Mouse (Mus musculus): ENCODE data around the gene Slc26a1. TPM values are rescaled to one million over a fixed set of nuclear protein-coding genes. Genes with fewer than 3 reads are reported as not detected.

Gene Slc26a1
- polyA plus RNA-seq, 1 experiment = not detected

DNA sequence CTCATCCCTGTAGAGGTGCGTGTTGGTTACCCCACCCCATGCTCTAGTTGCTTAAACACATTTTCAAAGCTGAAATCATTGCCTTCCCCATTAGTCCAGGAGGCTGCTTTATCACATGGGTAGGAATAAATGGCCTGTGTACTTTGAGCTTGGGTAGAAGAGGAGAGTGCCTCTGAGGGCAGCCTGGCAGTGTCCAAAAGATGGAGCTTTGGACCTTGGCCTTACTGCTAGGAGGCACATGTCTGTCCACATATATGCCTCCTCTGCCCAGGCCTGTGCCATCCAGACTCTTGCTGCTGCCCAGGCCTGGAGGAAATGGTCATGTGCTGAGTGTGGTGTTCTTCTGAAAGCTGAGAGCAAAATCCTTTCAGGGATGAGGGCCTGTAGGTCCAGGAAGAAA, 33.0 kb upstream of the Slc26a1 start:
- no peak for TF ChIP-seq CTCF (IDR thresholded peaks at IDR 0.05; ENCODE audit: borderline replicate concordance, insufficient read depth, low read length)
- no peak for TF ChIP-seq POLR2A (IDR thresholded peaks at IDR 0.05; ENCODE audit: low read depth, low read length)
- Histone ChIP-seq H3K4me3 (ENCODE audit: insufficient read depth, low read length) (no peak overlapping the region), H3K4me1 (ENCODE audit: control insufficient read depth, insufficient read depth, low read length) (no peaks in the 10 kb centered on the region), H3K27ac (ENCODE audit: insufficient read depth, low read length) (no peak overlapping the region)

GRCm38 (mm10) chr5:108707758-108708157, 32.4 kb upstream of the Slc26a1 start:
- Histone ChIP-seq H3K4me1 (ENCODE audit: control insufficient read depth, insufficient read depth, low read length) (no peaks in the 10 kb centered on the region), H3K4me3 (ENCODE audit: insufficient read depth, low read length) (no peak overlapping the region), H3K27ac (ENCODE audit: insufficient read depth, low read length) (no peak overlapping the region)
- TF ChIP-seq POLR2A (IDR thresholded peaks at IDR 0.05; ENCODE audit: low read depth, low read length) (no peak), CTCF (IDR thresholded peaks at IDR 0.05; ENCODE audit: borderline replicate concordance, insufficient read depth, low read length) (no peak)

DNA sequence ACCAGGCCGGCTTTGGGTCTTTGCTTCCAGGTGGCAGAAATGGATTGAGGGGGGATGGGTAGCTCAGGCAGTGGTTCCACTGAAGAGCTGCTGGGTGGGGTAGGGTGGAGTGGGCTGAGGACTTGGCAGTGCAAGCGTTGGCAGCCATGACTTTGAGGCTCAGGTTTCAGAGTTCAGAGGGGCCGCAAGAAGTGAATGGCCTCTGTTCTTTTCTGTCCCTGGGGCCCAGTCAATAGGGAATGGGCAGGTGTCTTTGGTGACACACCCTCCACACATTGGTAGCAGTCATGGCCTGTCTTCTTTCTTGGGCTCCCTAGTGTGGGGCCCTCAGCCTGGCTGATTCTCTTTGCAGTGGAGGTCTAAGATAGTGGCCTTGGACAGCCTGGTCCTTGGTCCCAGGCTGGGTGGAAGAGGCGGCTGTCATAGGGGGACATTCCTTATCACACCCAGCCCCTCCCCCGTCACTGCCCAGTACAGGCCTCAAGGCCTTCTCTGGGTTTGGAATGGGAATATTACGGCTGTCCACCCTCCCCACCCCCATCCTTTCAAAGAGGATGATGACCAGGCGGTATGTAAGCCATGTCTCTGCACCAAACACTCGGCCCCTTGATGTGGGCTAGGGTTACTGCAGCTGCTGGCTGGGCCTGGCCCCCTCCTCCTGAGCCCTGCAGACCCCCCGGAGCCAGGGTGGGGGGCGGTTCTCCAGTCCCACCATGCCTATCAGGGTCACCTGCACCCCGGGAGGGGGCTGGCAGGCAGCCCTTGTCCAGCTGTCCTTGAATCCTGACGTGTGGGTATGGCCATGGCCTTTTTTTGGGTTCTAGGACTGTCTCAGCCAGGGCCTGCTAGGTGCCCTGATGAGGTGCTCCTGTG, 28.6 kb upstream of the Slc26a1 start:
- H3K27ac ChIP-seq (ENCODE audit: insufficient read depth, low read length) = no peak overlapping the region

GRCm38 (mm10) chr5:108701341-108702021, 26.1 kb upstream of the Slc26a1 start:
- H3K4me1 ChIP-seq (ENCODE audit: control insufficient read depth, insufficient read depth, low read length) = no peaks in the 10 kb centered on the region
- TF ChIP-seq POLR2A (IDR thresholded peaks at IDR 0.05; ENCODE audit: low read depth, low read length) = no peak
- no peak for TF ChIP-seq CTCF (IDR thresholded peaks at IDR 0.05; ENCODE audit: borderline replicate concordance, insufficient read depth, low read length)
- H3K4me3 ChIP-seq (ENCODE audit: insufficient read depth, low read length) = no peak overlapping the region
- no peak overlapping the region for H3K27ac ChIP-seq (ENCODE audit: insufficient read depth, low read length)

More for the DNA sequence above, 28.6 kb upstream of the Slc26a1 start:
- Histone ChIP-seq H3K4me1 (ENCODE audit: control insufficient read depth, insufficient read depth, low read length) (no peaks in the 10 kb centered on the region), H3K4me3 (ENCODE audit: insufficient read depth, low read length) (no peak overlapping the region)
- TF ChIP-seq POLR2A (IDR thresholded peaks at IDR 0.05; ENCODE audit: low read depth, low read length) (no peak), CTCF (IDR thresholded peaks at IDR 0.05; ENCODE audit: borderline replicate concordance, insufficient read depth, low read length) (no peak)

GRCm38 (mm10) chr5:108700346-108700745, 25.0 kb upstream of the Slc26a1 start:
- no peak for TF ChIP-seq CTCF (IDR thresholded peaks at IDR 0.05; ENCODE audit: borderline replicate concordance, insufficient read depth, low read length)
- TF ChIP-seq POLR2A (IDR thresholded peaks at IDR 0.05; ENCODE audit: low read depth, low read length) = no peak
- H3K4me3 ChIP-seq (ENCODE audit: insufficient read depth, low read length) = no peak overlapping the region
- no peak overlapping the region for H3K27ac ChIP-seq (ENCODE audit: insufficient read depth, low read length)
- H3K4me1 ChIP-seq (ENCODE audit: control insufficient read depth, insufficient read depth, low read length) = no peaks in the 10 kb centered on the region

GRCm38 (mm10) chr5:108697341-108697753, 22.0 kb upstream of the Slc26a1 start:
- no peak overlapping the region for H3K4me3 ChIP-seq (ENCODE audit: insufficient read depth, low read length)
- TF ChIP-seq CTCF (IDR thresholded peaks at IDR 0.05; ENCODE audit: borderline replicate concordance, insufficient read depth, low read length) = no peak
- no peak for TF ChIP-seq POLR2A (IDR thresholded peaks at IDR 0.05; ENCODE audit: low read depth, low read length)
- no peaks in the 10 kb centered on the region for H3K4me1 ChIP-seq (ENCODE audit: control insufficient read depth, insufficient read depth, low read length)
- 0 out of 2 replicates have a peak overlapping the region, but pooled peaks have one; percentile 20 for H3K27ac ChIP-seq (ENCODE audit: insufficient read depth, low read length)

- Histone ChIP-seq H3K4me3 (ENCODE audit: insufficient read depth, low read length) (no peak overlapping the region), H3K4me1 (ENCODE audit: control insufficient read depth, insufficient read depth, low read length) (no peaks in the 10 kb centered on the region), H3K27ac (ENCODE audit: insufficient read depth, low read length) (0 out of 2 replicates have a peak overlapping the region, but pooled peaks have one; percentile 20)
- TF ChIP-seq CTCF (IDR thresholded peaks at IDR 0.05; ENCODE audit: borderline replicate concordance, insufficient read depth, low read length) (no peak), POLR2A (IDR thresholded peaks at IDR 0.05; ENCODE audit: low read depth, low read length) (no peak)
Observed at GRCm38 (mm10) chr5:108696542-108696941, 21.2 kb upstream of the Slc26a1 start.

GRCm38 (mm10) chr5:108695861-108696260, 20.5 kb upstream of the Slc26a1 start:
- no peak overlapping the region for H3K4me3 ChIP-seq (ENCODE audit: insufficient read depth, low read length)
- H3K4me1 ChIP-seq (ENCODE audit: control insufficient read depth, insufficient read depth, low read length) = no peaks in the 10 kb centered on the region
- H3K27ac ChIP-seq (ENCODE audit: insufficient read depth, low read length) = no peak overlapping the region
- TF ChIP-seq POLR2A (IDR thresholded peaks at IDR 0.05; ENCODE audit: low read depth, low read length) (no peak), CTCF (IDR thresholded peaks at IDR 0.05; ENCODE audit: borderline replicate concordance, insufficient read depth, low read length) (no peak)

- Histone ChIP-seq H3K4me3 (ENCODE audit: insufficient read depth, low read length) (peak overlapping the region; percentile 72), H3K27ac (ENCODE audit: insufficient read depth, low read length) (no peak overlapping the region), H3K4me1 (ENCODE audit: control insufficient read depth, insufficient read depth, low read length) (no peaks in the 10 kb centered on the region)
- TF ChIP-seq CTCF (IDR thresholded peaks at IDR 0.05; ENCODE audit: borderline replicate concordance, insufficient read depth, low read length) = no peak
- TF ChIP-seq POLR2A (IDR thresholded peaks at IDR 0.05; ENCODE audit: low read depth, low read length) = no peak
Observed at GRCm38 (mm10) chr5:108694352-108695261, 19.2 kb upstream of the Slc26a1 start.

Data from embryonic fibroblast, embryonic 13.5 days (primary cell).